Mouse (Mus musculus): ENCODE results near the gene Ube2l3.
"Not testable (repeated sequence)": the region's sequence is repeated elsewhere in the genome, so short reads cannot be mapped to it uniquely, and the experiment has no call there.

Ube2l3 gene

DNA sequence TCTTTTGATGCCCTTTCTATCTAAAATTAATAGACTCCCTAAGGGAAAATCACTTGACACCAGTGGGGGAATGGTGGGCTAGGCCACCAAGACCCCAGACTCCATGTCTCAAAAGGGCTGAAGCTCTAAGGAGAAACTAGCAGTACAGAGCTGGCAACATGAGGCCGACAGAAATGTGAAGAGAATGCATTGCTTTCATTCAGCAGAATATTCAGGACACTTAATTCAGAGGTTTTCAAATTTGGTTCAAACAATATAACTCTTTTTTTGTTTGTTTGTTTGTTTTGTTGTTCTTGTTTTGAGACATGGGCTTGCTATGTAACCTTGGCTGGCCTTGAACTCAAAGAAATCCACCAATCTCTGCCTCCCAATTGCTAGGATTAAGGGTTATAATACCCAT is at the start of gene Ube2l3:
Gene Ube2l3, minus strand, starts transcription at position 101 of the 400 bp plus-strand sequence.
- DNase-seq (ENCODE audit: low read depth, low spot score): no peak

DNA sequence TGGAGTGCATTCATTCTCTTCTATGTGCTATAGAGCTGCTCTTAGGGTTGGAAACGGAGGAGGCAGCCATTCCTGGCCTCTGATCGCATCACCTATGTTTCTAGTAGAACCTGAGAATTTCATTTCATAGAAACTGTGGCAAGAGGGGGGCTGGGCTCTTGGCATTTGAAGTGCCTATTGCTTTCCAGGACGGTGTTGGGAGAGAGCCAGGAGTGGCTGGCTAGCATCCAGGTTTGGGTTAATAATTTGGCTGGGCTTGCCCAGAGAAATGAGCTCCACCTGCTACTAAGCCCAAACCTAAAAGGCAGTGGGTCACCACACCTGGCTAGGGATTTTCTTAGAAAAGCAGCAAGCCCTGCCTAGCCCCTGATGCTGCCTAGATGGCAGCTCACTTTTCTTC is 49.1 kb upstream of the Ube2l3 start:
- DNase-seq (ENCODE audit: low read depth, low spot score): no peak

DNA sequence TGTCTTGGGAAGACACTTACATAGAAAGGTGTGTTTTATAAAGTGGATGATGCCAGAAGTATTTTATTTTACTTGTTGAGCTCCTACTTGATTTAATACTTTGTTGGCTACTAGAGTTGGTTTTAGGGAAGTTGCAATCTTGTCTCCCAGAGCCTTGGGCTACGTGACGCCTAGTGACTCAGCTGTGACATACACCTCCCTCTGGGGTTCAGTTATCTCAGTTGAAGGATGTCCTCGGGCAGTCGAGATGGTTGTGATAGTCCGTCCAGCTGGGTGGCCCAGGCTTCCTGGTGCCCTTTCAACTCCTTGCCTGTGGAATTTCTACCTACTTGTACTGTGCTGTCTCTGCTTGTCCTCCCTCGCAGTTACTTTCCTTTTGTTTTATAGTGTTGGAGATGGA is 46.7 kb upstream of the Ube2l3 start:
- peak; percentile 32 for DNase-seq (ENCODE audit: low read depth, low spot score)

DNA sequence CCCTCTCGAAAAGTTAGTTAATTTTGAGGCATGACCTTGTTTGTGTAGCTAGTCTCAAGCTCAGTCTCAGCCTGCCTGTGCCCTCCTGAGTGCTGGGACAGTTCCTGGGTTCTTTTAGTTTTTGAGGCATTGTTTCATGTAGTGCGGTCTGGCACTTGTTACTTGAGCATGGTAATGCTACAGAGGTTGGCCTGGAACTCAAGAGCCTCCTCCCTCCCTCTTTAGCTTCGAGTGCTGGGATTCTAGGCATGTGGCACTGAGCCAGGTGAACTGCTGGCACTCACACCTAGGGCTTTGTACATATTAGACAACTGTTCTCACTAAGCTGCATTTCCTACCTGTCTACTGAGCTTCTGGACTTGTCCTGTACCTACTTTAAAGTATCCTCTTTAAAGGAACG is 45.3 kb upstream of the Ube2l3 start:
- no peak for DNase-seq (ENCODE audit: low read depth, low spot score)

DNA sequence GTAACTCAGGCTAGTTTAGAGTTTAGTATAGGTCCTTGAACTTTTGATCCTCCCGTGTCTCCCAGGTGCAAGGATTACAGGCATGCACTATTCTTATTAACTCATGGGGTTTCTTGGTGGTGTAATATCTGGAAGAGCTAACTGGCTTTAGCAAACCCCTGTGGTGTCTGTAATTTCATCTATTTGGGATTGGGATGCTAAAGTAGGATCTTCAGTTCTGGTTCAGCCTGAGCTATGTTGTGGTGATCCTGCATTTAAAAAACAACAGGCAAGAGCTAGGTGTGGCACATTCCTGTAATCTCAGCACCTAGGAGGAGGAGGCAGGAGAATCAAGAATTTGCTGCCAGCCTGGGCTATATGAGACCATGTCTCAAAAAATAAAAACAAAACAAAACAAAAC is 42.5 kb upstream of the Ube2l3 start:
- no peak for DNase-seq (ENCODE audit: low read depth, low spot score)

DNA sequence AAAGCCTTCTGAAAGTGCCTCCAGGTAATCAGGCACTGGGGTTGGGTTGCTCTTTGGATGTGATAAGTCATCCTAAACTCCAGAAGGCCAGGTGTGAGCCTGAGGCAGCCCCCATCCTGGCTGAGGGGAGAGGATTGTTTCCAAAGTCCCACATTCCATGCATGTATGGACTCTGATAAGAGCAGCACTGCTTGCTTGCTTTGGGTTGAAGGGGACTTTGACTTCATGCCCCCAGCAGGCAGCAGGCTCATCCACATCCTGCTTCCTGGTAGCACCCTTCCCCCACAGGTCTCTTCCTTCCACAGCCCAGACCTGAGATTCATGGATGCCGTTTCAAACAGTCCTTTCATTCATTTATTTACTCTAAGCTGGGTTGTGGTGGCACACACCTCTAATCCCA is 41.3 kb upstream of the Ube2l3 start:
- no peak for DNase-seq (ENCODE audit: low read depth, low spot score)

DNA sequence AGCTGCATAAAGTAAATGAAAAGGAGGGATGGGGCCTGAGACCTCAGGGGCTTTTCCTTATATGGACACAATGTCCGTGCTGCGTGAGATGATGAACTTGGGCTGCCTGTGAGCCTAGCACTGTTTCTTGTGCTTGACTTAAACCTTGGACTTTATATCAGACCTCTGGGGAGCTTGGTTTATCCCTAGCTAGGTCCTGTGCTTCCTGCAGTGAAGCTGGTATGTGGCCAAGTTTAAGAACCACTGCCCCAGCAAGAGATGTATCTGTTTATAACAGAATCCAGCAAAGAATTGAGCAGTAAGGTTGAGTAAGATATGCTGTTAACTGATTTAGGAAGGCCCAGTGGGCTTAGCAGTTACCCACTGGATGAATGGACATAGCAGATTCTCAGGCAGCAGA is 37.0 kb upstream of the Ube2l3 start:
- DNase-seq (ENCODE audit: low read depth, low spot score): no peak

DNA sequence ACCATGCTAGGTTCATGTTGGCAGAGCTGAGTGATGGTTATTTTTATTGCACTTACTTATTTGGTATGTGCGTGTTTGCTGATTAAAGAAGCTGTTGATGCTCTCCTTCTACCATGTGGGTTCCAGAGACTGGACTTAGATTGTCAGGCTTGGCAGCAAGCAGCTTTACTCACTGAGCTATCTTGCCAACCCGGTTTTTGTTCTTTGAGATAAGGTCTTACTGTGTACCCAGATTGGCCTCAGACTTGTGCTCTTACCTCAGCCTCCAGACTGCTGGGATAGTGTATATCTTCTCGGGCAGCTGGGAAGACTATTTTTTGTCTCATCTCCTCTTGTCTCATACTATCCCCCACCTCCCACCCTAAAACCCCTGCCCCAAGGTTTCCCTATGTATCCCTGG is 35.2 kb upstream of the Ube2l3 start:
- DNase-seq (ENCODE audit: low read depth, low spot score): no peak

DNA sequence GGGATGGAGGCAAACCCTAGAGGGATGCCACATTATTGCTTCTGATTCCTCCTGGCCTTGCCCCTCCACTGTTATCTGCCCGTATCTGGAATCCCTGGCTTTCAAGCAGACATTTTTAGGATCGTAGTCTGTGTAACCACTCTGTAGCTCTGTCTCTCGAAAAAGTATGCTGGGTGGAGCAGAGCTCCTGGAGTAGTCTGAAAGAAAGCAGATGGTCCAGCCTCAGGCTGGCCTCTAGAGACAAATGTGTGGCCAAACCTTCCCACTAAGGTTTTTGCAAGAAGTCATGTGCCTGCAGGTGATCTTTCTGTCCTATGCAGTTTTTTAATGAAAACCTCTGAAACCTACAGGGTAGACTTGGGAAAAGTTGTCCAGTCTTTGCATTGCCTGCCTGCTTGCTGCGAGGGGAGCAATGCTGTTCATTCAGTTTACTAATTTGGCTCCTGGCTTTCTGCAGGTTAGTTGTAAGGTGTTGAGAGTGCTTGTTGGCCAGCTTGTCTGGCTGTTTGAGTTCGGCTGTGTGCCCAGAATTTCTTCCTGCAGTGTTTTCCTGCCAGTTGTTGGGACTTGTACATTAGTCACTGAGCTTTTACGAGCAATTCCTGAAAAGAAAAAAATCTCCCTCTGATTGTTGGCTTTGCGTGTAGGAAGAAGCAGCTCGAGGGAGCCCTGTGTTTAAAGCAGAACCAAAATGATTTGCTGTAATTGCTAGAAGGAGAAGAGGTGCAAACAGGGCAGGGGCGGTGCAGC is 32.6 kb upstream of the Ube2l3 start:
- DNase-seq (ENCODE audit: low read depth, low spot score): no peak

DNA sequence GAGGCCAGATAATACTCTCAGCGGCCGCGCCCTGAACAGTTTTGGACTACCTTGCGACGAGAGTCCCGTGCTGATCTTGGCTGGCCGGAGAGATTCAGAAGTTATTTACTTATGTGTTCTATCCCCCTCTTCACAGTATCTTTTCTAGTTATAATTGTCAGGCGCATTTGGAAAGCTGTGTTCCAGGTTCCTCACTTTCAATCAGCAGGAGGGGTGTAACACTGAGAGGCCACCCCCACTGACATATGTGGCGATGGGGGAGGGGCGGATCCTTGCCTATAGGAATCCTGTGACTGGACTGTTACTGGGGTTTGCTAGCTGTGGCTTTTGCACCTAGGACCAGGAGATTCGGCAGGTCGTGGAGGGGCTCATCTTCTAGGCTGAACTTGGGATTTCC is 32.0 kb upstream of the Ube2l3 start:
- no peak for DNase-seq (ENCODE audit: low read depth, low spot score)

DNA sequence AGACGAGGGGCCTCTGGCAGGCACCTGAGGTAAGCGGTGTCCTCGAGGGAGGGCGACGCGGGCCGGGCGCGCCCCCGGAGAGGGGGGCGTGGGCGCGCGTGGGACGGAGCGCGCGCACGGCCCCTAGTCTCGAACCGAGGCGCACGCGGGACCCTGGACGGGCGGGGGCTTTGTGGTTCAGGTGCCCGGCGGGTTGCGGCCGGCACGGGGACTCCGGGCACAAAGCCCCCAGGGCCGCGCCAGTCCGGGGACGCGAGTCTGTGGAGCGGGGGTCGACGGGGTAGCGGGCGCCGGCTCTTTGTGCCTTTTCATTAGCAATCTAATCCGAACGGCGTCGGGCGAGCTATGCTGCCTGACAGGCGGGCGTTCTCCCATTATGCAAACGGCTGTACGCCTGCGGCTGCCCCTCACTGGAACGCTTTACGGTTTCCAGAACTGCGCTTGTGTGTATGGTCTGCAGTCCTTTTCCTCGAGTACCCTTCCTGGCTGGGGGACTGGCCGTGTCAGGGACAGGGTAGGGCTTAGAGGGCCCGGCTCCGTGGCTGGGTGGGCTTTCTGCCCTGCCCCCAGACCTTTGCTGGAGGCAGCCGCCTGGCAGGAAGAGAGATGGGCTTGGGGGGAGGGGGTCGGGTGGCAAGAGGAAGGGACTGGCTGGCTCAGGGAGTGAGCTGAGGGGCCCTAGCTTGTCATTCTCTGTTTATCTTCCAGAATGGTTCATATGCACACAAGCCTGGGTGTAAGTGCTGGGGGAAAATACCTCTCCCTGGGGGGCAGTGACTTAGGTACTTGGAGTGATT is 31.5 kb upstream of the Ube2l3 start:
- peak; percentile 67 for DNase-seq (ENCODE audit: low read depth, low spot score)

DNA sequence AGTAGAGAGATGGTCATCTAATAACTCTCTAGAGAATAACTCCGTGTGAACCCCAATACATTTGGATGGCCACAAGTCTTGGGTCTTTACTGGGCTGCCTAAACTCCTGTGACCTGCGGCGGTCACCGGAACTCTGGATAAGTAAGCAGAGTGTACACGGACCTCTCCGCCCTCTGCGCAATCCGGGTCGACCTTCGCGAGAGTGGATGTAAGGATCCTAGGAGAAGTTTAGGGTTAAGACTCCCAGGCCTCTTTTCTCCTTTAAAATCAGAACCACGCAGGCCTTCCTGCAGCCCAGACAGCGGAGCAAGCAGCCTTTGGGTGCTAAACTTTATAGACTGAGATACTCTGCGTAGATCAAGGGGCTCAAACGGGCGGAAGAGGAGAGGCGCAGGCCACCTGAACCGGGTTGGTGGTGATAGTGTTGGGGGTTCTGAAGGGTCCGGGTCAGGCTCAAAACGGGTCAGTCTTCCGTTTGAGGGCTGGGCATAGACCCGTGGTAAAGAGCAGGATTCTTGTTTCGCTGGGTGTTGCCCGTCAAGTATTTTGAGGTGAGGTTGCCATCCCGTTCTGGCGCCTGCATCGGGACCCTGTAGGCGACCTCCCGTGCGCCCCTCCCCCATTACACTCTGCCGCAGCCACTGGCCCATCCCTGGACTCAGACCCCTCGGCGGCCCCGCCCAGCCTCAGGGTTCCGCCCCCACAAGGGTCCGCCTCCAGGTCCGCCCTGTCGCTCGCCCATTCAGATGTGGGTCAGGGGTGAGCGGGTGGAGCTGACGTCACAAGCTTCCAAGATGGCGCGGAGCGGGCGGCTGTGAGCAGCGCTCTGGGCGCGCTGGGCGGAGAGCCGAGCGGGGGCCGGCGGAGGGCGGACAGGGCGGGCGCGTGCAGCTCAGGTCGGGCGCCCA is 30.6 kb upstream of the Ube2l3 start, which contains the start of gene Hic2:
Gene Hic2, plus strand, starts transcription at position 779 of the 908 bp plus-strand sequence.
- peak; percentile 94 for DNase-seq (ENCODE audit: low read depth, low spot score)

DNA sequence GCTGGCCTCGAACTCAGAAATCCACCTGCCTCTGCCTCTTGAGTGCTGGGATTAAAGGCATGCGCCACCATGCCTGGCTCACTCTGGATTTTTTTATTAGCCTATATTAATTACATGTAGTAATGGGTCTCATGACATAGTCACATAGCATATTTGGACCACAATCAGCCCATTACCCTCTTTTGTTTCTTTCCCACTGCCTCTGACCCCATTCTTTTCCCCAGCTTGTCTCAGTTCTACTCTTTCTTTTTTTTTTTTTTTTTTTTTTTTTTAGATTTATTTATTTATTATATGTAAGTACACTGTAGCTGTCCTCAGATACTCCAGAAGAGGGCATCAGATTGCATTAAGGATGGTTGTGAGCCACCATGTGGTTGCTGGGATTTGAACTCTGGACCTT is 29.1 kb upstream of the Ube2l3 start:
- not testable (repeated sequence) for DNase-seq (ENCODE audit: low read depth, low spot score)

DNA sequence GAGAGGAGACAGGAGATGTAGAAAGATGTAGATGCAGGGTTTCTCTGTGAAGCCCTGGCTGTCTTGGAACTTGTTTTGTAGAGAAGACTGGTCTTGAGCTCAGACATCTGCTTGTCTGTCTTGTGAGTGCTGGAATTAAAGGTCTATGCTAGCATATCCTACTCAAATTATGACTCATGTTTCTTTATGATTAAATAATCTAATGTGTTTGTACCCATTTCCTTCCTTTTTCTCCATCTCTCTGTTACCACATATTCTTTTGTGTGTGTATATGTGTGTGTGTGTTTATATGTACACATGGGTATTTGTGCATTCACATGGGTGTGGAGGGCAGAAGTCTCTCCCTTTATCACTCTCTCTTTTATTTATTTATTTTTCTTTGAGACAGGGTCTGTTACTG is 24.0 kb upstream of the Ube2l3 start:
- DNase-seq (ENCODE audit: low read depth, low spot score): no peak

DNA sequence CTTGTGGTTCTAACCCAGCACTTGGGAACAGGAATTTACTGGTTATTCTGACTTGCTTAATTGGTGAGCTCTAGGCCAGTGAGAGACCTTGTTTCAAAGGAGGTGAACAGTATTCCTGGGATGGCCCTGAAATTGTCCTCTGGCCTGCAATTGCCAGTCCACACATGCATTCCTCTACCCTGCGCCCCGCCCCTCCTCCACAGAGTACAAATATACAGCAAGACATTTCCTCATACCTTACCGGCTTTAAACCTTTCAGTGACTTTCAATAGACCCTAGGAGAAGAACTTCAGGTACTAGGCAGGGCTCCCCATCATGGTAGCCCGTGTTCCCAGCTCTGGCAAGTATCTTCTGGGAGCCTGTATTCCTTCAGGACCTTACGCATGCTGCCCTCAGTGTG is 23.1 kb upstream of the Ube2l3 start:
- no peak for DNase-seq (ENCODE audit: low read depth, low spot score)

DNA sequence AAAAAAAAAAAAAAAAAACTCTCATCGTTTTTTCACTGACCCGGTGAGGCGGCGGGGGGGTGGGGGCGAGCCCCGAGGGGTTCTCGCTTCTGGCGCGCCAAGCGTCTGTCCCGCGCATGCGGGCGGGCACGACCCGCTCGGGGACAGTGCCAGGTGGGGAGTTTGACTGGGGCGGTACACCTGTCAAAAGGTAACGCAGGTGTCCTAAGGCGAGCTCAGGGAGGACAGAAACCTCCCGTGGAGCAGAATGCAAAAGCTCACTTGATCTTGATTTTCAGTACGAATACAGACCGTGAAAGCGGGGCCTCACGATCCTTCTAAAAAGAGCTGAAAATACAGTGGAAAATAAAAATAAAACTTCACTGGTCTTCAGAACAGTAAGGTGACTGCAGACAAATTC is 19.7 kb upstream of the Ube2l3 start:
- peak; percentile 78 for DNase-seq (ENCODE audit: low read depth, low spot score)

DNA sequence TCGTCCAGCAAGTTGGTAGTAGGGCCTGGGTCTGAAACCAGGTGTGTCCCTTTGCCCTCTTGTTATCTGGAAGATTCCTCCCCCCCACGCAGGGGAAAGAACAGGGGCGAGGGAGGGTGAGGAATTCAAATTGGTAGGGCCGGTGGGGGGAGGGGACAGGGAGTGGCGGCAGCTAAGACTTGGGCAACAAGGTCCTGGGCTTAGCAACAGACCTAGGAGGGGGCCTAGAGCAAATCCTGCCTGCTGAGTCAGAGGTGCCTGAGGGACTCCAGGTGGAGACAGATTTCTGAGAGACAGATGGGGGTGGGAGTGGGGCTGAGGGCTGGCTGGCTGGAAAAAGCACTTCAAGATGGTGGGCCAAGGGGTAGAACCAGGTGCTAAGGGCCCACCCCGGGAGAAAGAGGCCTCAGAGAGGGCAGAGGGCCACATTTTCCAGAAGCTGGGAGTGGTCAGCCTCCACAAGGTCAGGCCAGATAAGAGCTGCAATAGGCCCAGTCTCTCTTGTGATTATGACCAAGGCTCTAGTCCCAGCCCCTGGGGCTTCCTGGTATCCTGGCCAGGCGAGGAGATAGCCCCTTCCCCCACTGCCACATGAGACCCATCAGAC is 17.8 kb upstream of the Ube2l3 start:
- no peak for DNase-seq (ENCODE audit: low read depth, low spot score)

DNA sequence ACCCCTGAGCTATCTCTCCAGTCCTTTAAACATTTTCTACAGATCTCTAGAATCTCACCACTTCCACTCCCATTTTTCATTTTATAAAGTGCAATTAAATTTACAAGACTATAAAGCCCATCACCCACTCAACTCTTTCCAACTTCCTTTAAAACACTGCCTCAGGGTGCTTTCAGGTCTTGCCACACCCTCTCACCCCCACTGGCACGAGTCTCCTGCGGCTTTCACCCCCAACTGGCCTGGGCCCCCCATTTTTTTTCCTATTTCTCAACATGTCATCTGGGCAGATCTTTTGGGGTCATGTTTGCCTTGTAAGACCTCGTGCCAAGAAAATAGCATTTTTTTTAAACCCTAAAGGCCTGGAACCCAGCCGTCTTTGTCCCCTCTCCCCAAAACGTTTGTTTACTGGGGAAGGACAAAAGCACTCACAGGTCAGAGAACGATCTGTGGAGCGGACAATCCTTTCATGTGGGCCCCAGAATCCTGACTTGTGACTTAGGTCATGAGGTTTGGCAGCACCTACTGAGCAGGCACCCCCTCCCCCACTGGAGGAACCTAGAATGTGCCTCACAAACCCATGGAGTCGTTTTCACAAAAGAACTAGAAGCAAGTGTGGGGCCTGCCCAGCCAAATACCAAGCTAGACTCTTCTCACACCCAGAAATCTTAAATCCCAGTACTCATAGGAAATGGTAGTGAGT is 14.6 kb upstream of the Ube2l3 start:
- no peak for DNase-seq (ENCODE audit: low read depth, low spot score)

DNA sequence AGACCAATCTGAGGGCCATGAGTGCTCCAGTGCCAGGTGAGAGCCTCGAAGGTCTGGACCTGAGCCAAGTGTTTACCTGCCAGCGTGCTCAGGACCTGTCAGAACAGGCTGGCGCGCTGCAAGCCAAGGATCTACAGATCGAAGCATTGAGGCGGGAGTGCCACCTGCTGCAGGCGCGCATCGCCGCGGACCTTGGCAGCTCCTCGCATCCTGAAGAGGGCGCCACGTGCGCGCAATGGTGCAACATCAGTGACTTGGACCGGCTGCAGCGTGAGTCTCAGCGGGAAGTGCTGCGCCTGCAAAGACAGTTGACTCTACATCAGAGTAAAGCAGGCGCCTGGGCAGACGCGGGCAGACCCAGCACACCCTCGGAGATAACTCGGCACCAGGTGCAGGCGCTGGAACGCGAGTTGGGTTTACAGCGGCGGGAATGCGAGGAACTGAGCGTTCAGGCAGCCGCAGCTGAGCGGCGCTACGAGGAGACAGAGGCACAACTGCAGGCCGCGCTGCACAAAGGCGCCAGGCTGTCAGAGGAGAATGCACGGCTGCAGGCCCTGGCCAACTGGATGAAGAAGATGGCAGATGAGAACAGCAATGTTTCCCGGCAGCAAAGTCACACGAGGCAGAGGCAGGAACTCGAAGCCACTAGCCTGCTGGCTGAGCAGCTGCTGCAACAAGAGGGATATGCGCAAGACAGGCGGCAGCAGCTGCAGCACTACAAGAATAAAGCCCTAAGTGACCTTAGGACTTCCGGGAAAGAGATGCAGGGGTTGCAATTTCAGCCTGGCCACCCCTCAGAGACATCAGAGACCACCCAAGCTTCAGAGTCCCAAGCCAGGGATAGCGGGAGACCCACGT is 7.8 kb upstream of the Ube2l3 start:
- peak; percentile 96 for DNase-seq (ENCODE audit: low read depth, low spot score)

DNA sequence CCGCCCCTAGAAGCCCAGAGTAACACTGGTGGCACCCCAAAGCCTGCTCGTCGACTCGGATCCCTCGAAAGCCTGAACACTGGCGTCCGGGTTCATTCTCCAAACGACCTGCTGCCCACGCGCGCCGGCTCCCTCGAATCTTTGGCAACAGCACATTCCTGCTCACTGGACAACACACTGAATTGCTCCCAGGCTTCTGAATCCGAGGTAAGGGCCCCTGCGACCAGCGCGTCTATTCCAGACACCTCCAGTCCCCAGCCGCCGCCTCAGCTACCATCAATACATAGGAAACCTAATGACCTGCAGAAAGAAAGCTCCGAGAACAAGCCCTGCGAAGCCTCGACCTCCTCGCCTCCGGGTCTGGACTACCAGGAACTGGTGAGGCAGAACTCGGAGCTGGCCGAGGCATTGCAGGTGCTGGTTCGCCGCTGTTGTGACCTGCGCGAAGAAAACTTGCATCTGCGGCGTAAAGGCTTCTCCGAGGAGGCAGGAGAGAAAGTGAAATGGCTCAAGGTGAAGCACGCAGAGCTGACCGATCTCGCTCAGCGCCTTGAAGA is 7.0 kb upstream of the Ube2l3 start:
- no peak for DNase-seq (ENCODE audit: low read depth, low spot score)

Measured in A20 (cell line).